Mouse (Mus musculus) gastrocnemius, adult 2 months (tissue): ENCODE results near the gene Ehd4. TPM values are rescaled to one million over a fixed set of nuclear protein-coding genes. Genes with fewer than 3 reads are reported as not detected.

ENCODE experiments used
- DNase-seq: peaks from one replicate; pipeline ENCODE4 v3.0.0; 2022
- H3K27ac ChIP-seq: fragments of 200-600 bp; 2 replicates; pipeline ENCODE4 v1.8.1; 2022; ENCODE audit warnings: mild to moderate bottlenecking
- H3K4me3 ChIP-seq: fragments of 200-600 bp; 2 replicates; pipeline ENCODE4 v1.8.1; 2022; ENCODE audit warnings: mild to moderate bottlenecking, moderate library complexity
- CTCF ChIP-seq: fragments of 200-600 bp; IDR thresholded peaks from 2 replicates; pipeline ENCODE4 v1.8.1; 2022; ENCODE audit warnings: antibody characterized with exemption, mild to moderate bottlenecking, moderate library complexity
- intact Hi-C: fragments of 180-260 bp; cut with DNase I; formaldehyde crosslinking; loops from one replicate; pipeline ENCODE4 v1.15.1; 2025
- total RNA-seq, 2 experiments: library from RNA; stranded (reverse); gene quantifications; 2 replicates each; pipeline ENCODE4 v1.2.3; 2021

The Ehd4 gene
- total RNA-seq, 2 experiments from 2014 or later = 19.5 to 31.7 TPM

GRCm38 (mm10) chr2:120139091-120139490 is 15.3 kb downstream of the Ehd4 start:
- intact Hi-C loops = loop anchor here (5.0 kb wide), 1 partner anchor 37 kb away; no protein-coding TSS in a partner anchor
- Histone ChIP-seq H3K4me3 (no peak overlapping the region), H3K27ac (peak overlapping the region; percentile 51)
- DNase-seq = no peak
- no peak for TF ChIP-seq CTCF

GRCm38 (mm10) chr2:120137281-120137680 is 17.1 kb downstream of the Ehd4 start:
- no peak for DNase-seq
- H3K4me3 ChIP-seq = no peak overlapping the region
- TF ChIP-seq CTCF = no peak
- no peak overlapping the region; the same call in 1 of the 2 replicates for H3K27ac ChIP-seq
- intact Hi-C loops = loop anchor here (5.0 kb wide), 1 partner anchor 35 kb away; no protein-coding TSS in a partner anchor

GRCm38 (mm10) chr2:120134453-120135075 is 19.8 kb downstream of the Ehd4 start:
- intact Hi-C loops = loop anchor here (5.0 kb wide), 1 partner anchor 32 kb away; no protein-coding TSS in a partner anchor
- DNase-seq = peak; percentile 66
- no peak for TF ChIP-seq CTCF
- Histone ChIP-seq H3K27ac (peak overlapping the region; percentile 65), H3K4me3 (no peak overlapping the region)

GRCm38 (mm10) chr2:120131881-120132280 is 22.5 kb downstream of the Ehd4 start:
- Histone ChIP-seq H3K27ac (no peak overlapping the region), H3K4me3 (no peak overlapping the region)
- intact Hi-C loops = no loop called here
- DNase-seq = no peak
- TF ChIP-seq CTCF = no peak

GRCm38 (mm10) chr2:120129252-120129908 is 25.0 kb downstream of the Ehd4 start:
- TF ChIP-seq CTCF = no peak
- no peak overlapping the region for H3K4me3 ChIP-seq
- DNase-seq = no peak
- intact Hi-C loops = no loop called here
- H3K27ac ChIP-seq = peak overlapping the region; percentile 81

- TF ChIP-seq CTCF = no peak
- no peak for DNase-seq
- Histone ChIP-seq H3K4me3 (no peak overlapping the region), H3K27ac (peak overlapping the region; percentile 81)
- intact Hi-C loops = no loop called here
These were observed 25.8 kb downstream of the Ehd4 start for GRCm38 (mm10) chr2:120128611-120129051.

GRCm38 (mm10) chr2:120128011-120128410 is 26.4 kb downstream of the Ehd4 start:
- H3K4me3 ChIP-seq = no peak overlapping the region
- intact Hi-C loops = no loop called here
- DNase-seq = no peak
- H3K27ac ChIP-seq = peak overlapping the region; percentile 81
- TF ChIP-seq CTCF = no peak

GRCm38 (mm10) chr2:120126901-120127300 is 27.5 kb downstream of the Ehd4 start:
- no peak for DNase-seq
- intact Hi-C loops = no loop called here
- Histone ChIP-seq H3K27ac (peak overlapping the region; percentile 81), H3K4me3 (no peak overlapping the region)
- TF ChIP-seq CTCF = no peak

- TF ChIP-seq CTCF = no peak
These were observed 28.0 kb downstream of the Ehd4 start for GRCm38 (mm10) chr2:120126408-120126807.

GRCm38 (mm10) chr2:120125461-120125860 is 28.9 kb downstream of the Ehd4 start:
- no peak overlapping the region for H3K27ac ChIP-seq
- TF ChIP-seq CTCF = no peak
- intact Hi-C loops = no loop called here
- no peak overlapping the region for H3K4me3 ChIP-seq
- DNase-seq = no peak

More at GRCm38 (mm10) chr2:120126408-120126807, 28.0 kb downstream of the Ehd4 start:
- no peak for DNase-seq
- Histone ChIP-seq H3K27ac (peak overlapping the region; percentile 81), H3K4me3 (no peak overlapping the region)
- intact Hi-C loops = no loop called here

- no peak for TF ChIP-seq CTCF
- intact Hi-C loops = no loop called here
- no peak for DNase-seq
- H3K4me3 ChIP-seq = no peak overlapping the region
- no peak overlapping the region for H3K27ac ChIP-seq
These were observed 29.5 kb downstream of the Ehd4 start for GRCm38 (mm10) chr2:120124946-120125345.

GRCm38 (mm10) chr2:120124096-120124495 is 30.3 kb downstream of the Ehd4 start:
- peak overlapping the region; percentile 12; the same call in 1 of the 2 replicates for H3K27ac ChIP-seq
- intact Hi-C loops = no loop called here

GRCm38 (mm10) chr2:120122983-120123382 is 31.4 kb downstream of the Ehd4 start:
- intact Hi-C loops = no loop called here
- DNase-seq = no peak
- Histone ChIP-seq H3K27ac (peak overlapping the region; percentile 63; the same call in 1 of the 2 replicates), H3K4me3 (no peak overlapping the region)
- no peak for TF ChIP-seq CTCF

More at GRCm38 (mm10) chr2:120124096-120124495, 30.3 kb downstream of the Ehd4 start:
- DNase-seq = no peak
- no peak overlapping the region for H3K4me3 ChIP-seq
- TF ChIP-seq CTCF = no peak
